Mouse (Mus musculus) E14TG2a.4 (cell line): ENCODE data around the gene Nr2c1.

ENCODE experiments used
- CTCF ChIP-seq: conservative IDR thresholded peaks from 2 replicates; pipeline ENCODE4 v1.5.1; 2014; ENCODE audit warnings: low read length
- NANOG ChIP-seq: IDR thresholded peaks from 2 replicates; pipeline ENCODE4 v1.6.1; 2014; ENCODE audit warnings: borderline replicate concordance, low read length, mixed read lengths
- POU5F1 ChIP-seq: IDR thresholded peaks from 2 replicates; pipeline ENCODE4 v1.6.1; 2014; ENCODE audit warnings: low read length, borderline replicate concordance

GRCm38 (mm10) chr10:94122595-94122994 lies 25.2 kb upstream of the Nr2c1 start:
- TF ChIP-seq CTCF (no peak), NANOG (no peak), POU5F1 (no peak)
